Mouse (Mus musculus) midbrain, embryonic 14.5 days (tissue): ENCODE measurements at regions not wholly inside any gene's neighbourhood (a gene's known extent, or its start where the extent isn't known, plus 50 kb on each side); places are given as distances from the start of the nearest gene placed in this dataset.

Source experiments
- ATAC-seq: fragments of 200-750 bp; cut with Nextera tagmentation; 2 replicates; pipeline ENCODE4 v1.8.0; 2017; ENCODE audit warnings: moderate number of reproducible peaks, moderate library complexity; ENCODE audit not compliant: low FRiP score, low TSS enrichment
- DNase-seq: peaks from one replicate; pipeline ENCODE4 v3.0.0-alpha.2; 2015
- H3K27ac ChIP-seq: fragments of 300-500 bp; sonication (generic); replicated peaks from 2 replicates; pipeline ENCODE4 v1.5.1; 2014; ENCODE audit warnings: mild to moderate bottlenecking, low read depth, low read length, moderate library complexity
- H3K27me3 ChIP-seq: fragments of 300-500 bp; sonication (generic); 2 replicates; pipeline ENCODE4 v1.6.1; 2014; ENCODE audit warnings: low read length, control low read depth, mixed read lengths; ENCODE audit not compliant: control insufficient read depth, insufficient read depth
- H3K36me3 ChIP-seq: fragments of 300-500 bp; sonication (generic); 2 replicates; pipeline ENCODE4 v1.6.1; 2014; ENCODE audit warnings: low read length, control low read depth; ENCODE audit not compliant: control insufficient read depth, insufficient read depth
- H3K4me1 ChIP-seq: fragments of 300-500 bp; sonication (generic); 2 replicates; pipeline ENCODE4 v1.6.1; 2014; ENCODE audit warnings: mild to moderate bottlenecking, antibody characterized with exemption, low read length, control low read depth; ENCODE audit not compliant: control insufficient read depth, insufficient read depth
- H3K4me2 ChIP-seq: fragments of 300-500 bp; sonication (generic); 2 replicates; pipeline ENCODE4 v1.6.1; 2014; ENCODE audit warnings: mild to moderate bottlenecking, low read length, moderate library complexity
- H3K4me3 ChIP-seq: fragments of 300-500 bp; sonication (generic); replicated peaks from 2 replicates; pipeline ENCODE4 v1.5.1; 2014; ENCODE audit warnings: low read depth, low read length
- H3K9ac ChIP-seq: fragments of 300-500 bp; sonication (generic); replicated peaks from 2 replicates; pipeline ENCODE4 v1.6.1; 2014; ENCODE audit warnings: mild to moderate bottlenecking, low read length, moderate library complexity
- H3K9me3 ChIP-seq: fragments of 300-500 bp; sonication (generic); 2 replicates; pipeline ENCODE4 v1.6.1; 2016; ENCODE audit warnings: low read length, control low read depth, mixed read lengths; ENCODE audit not compliant: control insufficient read depth
- WGBS: fragments of 180-500 bp; shearing (Covaris S2); extraction: QIAGEN DNeasy Blood & Tissue Kit; methylation state at CpG from one replicate; pipeline ENCODE4 v1.1.7; 2014; 5-methylcytosine and 5-hydroxymethylcytosine counted together

DNA sequence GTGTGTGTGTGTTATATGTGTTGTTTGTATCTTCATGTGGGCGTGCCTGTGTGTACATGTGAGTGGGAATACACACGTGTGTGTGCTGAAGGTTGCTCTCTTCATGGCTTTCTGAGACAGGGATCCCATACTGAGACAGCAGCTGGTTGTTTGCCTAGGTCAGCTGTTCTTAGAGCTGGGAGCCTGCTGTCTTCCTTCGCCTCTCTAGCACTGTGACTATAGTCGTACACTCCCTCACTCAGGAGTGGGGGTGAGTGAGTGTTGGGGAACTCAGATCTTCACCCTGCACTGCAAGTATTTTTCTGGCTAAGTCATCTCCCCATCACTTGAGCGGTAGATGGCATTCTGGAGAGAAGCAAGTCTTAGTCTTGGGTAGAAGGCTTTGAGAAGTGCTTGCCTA lies 191.6 kb upstream of the Gm9833 start:
- Histone ChIP-seq H3K9me3 (no peaks in the 10 kb centered on the region), H3K27ac (no peak overlapping the region), H3K9ac (no peak overlapping the region), H3K4me3 (no peak overlapping the region), H3K36me3 (no peaks in the 10 kb centered on the region), H3K4me1 (no peaks in the 10 kb centered on the region), H3K4me2 (no peak overlapping the region), H3K27me3 (no peaks in the 10 kb centered on the region)
- ATAC-seq (no peak), DNase-seq (no peak)
- 89% methylated on average over 5 of the region's 5 CpGs for WGBS

DNA sequence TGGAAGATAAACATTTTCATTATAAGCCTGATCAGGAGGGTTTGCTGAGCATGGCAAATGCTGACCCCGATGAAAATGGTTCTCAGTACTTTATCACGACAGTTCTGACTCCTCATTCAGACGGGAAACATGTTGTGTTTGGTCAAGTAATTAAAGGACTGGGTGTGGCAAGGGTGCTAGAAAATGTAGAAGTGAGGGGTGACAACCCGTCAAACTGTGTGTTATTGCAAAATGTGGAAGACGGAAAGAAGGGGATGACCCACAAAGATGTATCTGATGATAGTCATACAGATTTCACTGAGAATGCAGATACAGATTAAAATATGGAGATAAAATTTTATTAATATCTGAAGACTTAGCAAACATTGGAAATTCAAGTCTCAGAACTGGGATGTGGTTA lies 186.2 kb upstream of the Gm9833 start:
- Histone ChIP-seq H3K4me2 (no peak overlapping the region), H3K4me3 (no peak overlapping the region), H3K4me1 (no peaks in the 10 kb centered on the region), H3K27ac (no peak overlapping the region), H3K27me3 (no peaks in the 10 kb centered on the region), H3K9me3 (no peaks in the 10 kb centered on the region), H3K9ac (no peak overlapping the region), H3K36me3 (no peaks in the 10 kb centered on the region)
- ATAC-seq (no peak), DNase-seq (no peak)
- 89% methylated on average over 5 of the region's 5 CpGs for WGBS

DNA sequence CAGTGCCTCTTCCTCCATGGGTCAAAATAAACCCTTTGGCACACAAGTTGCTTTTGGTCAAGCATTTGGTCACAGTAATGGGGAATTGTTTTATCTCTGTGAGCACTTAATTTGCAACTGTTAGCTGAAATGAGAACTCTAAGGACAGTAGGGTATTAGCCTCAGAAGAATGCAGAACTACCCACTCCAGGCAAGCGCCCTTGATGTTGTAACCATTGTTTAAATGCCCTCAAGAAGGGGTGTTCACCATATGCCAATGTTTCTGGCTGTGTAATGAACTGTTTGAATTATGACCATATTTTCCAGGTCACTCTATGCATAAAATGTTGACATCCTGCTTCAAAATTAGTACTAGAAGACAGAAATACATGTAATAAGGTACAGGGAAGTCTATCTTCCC lies 174.6 kb upstream of the Gm9833 start:
- Histone ChIP-seq H3K9ac (no peak overlapping the region), H3K9me3 (no peaks in the 10 kb centered on the region), H3K27ac (no peak overlapping the region), H3K36me3 (no peaks in the 10 kb centered on the region), H3K4me2 (no peak overlapping the region), H3K4me1 (no peaks in the 10 kb centered on the region), H3K4me3 (no peak overlapping the region), H3K27me3 (no peaks in the 10 kb centered on the region)
- DNase-seq: no peak
- WGBS: 86% methylated on average over 1 of the region's 1 CpGs
- ATAC-seq: no peak

DNA sequence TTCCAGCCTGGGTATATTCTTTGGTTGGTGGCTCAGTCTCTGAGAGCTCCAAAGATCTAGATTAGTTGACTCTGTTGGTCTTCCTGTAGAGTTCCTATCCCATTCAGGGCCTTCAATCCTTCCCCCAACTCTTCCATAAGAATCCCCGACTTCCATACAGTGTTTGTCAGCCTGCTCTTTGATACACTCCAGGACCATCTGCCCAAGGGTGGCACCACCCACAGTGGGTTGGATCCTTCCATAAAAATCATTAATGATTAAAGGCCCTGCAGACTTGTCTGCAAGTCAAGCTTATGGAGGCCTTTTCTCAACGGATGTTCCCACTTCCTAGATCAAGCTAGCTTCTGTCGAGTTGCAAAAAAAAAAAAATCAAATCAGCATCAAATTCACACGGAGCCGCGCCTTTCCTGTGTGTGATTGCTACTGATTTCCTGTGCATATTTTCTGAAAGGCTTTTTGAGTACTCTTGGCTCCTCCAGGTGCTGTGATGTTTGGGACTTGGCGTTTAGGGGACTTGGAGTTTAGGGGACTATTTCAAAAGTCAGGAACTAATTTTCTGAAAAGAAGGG lies 171.3 kb upstream of the Gm9833 start:
- ATAC-seq: no peak
- H3K9me3 ChIP-seq: no peaks in the 10 kb centered on the region

DNA sequence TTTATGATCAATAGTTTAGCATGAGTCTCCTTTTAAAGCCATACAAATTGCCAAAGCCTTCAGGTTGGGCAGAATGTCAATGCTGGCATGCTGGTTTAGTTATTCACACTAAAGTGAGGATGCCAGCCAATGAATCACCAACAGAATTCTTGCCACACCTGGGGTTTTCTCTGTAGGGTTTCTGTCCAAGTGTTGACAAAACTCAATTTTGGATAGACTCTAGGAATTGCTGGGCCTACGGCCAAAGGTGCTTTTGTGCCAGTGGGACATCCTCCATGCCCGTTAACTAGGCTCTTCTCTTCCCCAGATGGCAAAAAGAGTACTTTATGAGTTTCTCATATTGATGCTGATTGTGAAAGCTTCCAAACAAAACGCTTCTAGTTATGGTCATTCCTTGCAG lies 167.6 kb upstream of the Gm9833 start:
- ATAC-seq (no peak), DNase-seq (no peak)
- Histone ChIP-seq H3K4me2 (no peak overlapping the region), H3K27ac (no peak overlapping the region), H3K27me3 (no peaks in the 10 kb centered on the region), H3K36me3 (no peaks in the 10 kb centered on the region), H3K9me3 (no peaks in the 10 kb centered on the region), H3K4me1 (no peaks in the 10 kb centered on the region), H3K9ac (no peak overlapping the region), H3K4me3 (no peak overlapping the region)
- WGBS: 93% methylated on average over 3 of the region's 3 CpGs

More for the DNA sequence above, 171.3 kb upstream of the Gm9833 start:
- Histone ChIP-seq H3K4me2 (no peak overlapping the region), H3K36me3 (no peaks in the 10 kb centered on the region), H3K9ac (no peak overlapping the region), H3K27ac (no peak overlapping the region), H3K27me3 (no peaks in the 10 kb centered on the region), H3K4me3 (no peak overlapping the region), H3K4me1 (no peaks in the 10 kb centered on the region)
- DNase-seq: no peak
- 94% methylated on average over 7 of the region's 7 CpGs for WGBS

DNA sequence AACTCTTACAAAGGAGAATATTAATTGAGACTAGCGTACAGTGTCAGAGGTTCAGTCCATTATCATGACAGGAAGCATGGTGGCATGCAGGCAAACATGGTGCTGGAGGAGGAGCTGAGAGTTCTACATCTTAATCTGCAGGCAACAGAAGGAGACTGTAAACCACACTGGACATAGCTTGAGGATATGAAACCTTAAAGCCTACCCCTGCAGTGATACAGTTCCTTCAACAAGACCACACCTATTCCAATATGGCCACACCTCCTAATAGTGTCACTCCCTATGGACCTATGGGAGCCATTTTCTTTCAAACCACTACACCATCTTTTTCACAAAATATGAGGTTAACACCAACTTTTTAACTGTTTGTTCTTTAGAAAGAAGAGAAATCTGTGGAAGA lies 166.2 kb upstream of the Gm9833 start:
- no peak overlapping the region for H3K4me3 ChIP-seq
- no peak for ATAC-seq
- no peak overlapping the region for H3K27ac ChIP-seq
- no peaks in the 10 kb centered on the region for H3K36me3 ChIP-seq
- 96% methylated on average over 1 of the region's 1 CpGs for WGBS
- no peaks in the 10 kb centered on the region for H3K9me3 ChIP-seq
- H3K4me2 ChIP-seq: no peak overlapping the region
- DNase-seq: no peak
- no peak overlapping the region for H3K9ac ChIP-seq
- H3K27me3 ChIP-seq: no peaks in the 10 kb centered on the region
- H3K4me1 ChIP-seq: no peaks in the 10 kb centered on the region

DNA sequence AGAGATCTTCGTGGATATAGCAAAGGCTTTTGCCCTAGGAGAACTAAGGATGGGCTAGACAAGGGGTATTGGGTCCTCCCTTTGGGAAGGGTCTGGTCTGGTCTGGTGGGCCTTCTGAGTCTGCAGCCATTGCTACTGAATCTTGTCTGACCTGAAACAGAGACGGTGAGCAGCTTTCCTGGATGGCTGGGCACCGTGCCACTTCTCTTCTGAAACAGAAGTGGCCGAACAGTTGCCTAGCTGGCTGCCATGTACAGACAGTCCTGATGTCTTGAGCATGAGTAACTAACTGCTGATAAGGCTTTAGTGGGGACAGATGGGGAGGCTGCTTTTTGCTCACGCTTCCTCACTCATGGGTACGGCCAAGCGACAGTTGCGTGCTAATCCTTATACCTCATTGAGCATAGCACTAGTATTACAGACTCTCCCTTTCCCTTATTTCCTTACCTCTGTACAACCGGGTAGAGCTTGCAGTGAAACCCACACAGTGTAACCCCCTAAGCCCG lies 165.3 kb upstream of the Gm9833 start:
- Histone ChIP-seq H3K9me3 (no peaks in the 10 kb centered on the region), H3K9ac (no peak overlapping the region), H3K4me3 (no peak overlapping the region), H3K27me3 (no peaks in the 10 kb centered on the region), H3K4me2 (no peak overlapping the region), H3K27ac (no peak overlapping the region), H3K36me3 (no peaks in the 10 kb centered on the region), H3K4me1 (no peaks in the 10 kb centered on the region)
- no peak for ATAC-seq
- no peak for DNase-seq
- WGBS: 86% methylated on average over 10 of the region's 10 CpGs

DNA sequence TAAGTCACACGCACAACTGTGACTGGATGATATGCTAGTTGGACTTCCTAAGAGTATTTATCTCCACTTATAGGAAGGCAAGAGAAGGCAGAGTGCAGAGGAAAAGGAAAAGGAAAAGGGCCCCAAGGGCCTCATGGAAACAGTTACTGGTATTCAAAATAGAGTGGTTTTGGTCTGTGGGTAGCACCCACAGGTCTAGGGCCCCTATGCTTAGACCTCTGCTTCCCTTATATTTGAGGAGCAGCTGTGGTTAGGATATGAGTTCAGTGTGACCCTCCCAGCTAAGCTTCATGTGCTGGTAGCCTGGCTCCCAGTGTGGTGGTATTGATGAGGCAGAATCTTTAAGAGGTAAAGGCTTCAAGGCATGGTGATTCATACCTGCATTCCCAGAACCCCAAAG lies 163.3 kb upstream of the Gm9833 start:
- Histone ChIP-seq H3K4me3 (no peak overlapping the region), H3K4me1 (no peaks in the 10 kb centered on the region), H3K9me3 (no peaks in the 10 kb centered on the region), H3K27ac (no peak overlapping the region), H3K36me3 (no peaks in the 10 kb centered on the region), H3K27me3 (no peaks in the 10 kb centered on the region), H3K9ac (no peak overlapping the region), H3K4me2 (no peak overlapping the region)
- ATAC-seq (no peak), DNase-seq (no peak)
- WGBS: 97% methylated on average over 1 of the region's 1 CpGs

DNA sequence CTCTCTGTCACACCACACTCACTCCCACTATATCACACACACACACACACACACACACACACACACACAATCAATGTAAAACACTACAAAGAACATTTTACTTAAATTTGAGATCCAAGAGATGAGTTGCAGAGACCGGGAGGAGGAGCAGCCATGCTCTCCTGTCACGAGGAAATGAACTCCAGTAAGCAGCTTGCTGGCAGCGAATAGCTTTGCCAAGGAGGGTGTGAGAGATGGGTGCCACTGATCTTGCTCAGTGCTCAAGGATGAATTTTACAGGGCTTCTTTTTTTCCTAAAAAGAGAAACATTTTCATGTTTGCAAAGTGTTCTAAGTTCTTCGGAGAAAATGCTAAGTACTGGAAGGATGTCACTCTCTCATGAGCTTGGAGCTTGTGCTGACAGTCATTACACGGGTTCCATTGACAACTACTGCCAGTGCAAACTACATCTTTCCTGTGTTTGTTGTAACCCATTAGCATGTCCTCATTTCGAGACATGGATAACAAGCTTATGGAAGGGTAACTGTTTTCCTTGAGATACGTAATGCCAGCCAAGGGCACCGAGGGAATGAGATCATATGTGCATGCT lies 151.0 kb upstream of the Gm9833 start:
- ATAC-seq (no peak), DNase-seq (no peak)
- Histone ChIP-seq H3K4me3 (no peak overlapping the region), H3K9ac (no peak overlapping the region), H3K4me1 (no peaks in the 10 kb centered on the region), H3K27me3 (no peaks in the 10 kb centered on the region), H3K4me2 (no peak overlapping the region), H3K9me3 (no peaks in the 10 kb centered on the region), H3K27ac (no peak overlapping the region), H3K36me3 (no peaks in the 10 kb centered on the region)
- 82% methylated on average over 8 of the region's 8 CpGs for WGBS
